Mouse (Mus musculus): Measurements from ENCODE around the gene Arsb. TPM values are rescaled to one million over a fixed set of nuclear protein-coding genes. Genes with fewer than 3 reads are reported as not detected.

The Arsb gene
- polyA plus RNA-seq, 1 experiment from 2014 or later, result 14.1 TPM

Small RNA genes lying within 50 kb of the gene (microRNA-seq; reads per million reads assigned to microRNA genes)
- gene Gm25534 (not detected), gene Mir5624 (not detected)

Other genes starting within 250 kb of the Arsb start
- 0.11 and 0.18 TPM in 2 replicates for gene Bhmt, start 133.7 kb upstream of the Arsb start, polyA plus RNA-seq (2015; fragmentation: Nextera tagmentation; extraction: Ambion mirVana)
- gene Bhmt2, start 97.3 kb upstream of the Arsb start, polyA plus RNA-seq (2015; fragmentation: Nextera tagmentation; extraction: Ambion mirVana), result not detected in 2 replicates
- 0.24 TPM in 1 of 2 replicates, not detected in the other for gene Dmgdh, start 97.2 kb upstream of the Arsb start, polyA plus RNA-seq (2015; fragmentation: Nextera tagmentation; extraction: Ambion mirVana)